Mouse (Mus musculus) heart, postnatal 0 days (tissue): ENCODE data around the gene Col4a2.

Experiments
- CTCF ChIP-seq: IDR thresholded peaks from 2 replicates; pipeline ENCODE4 v1.5.1; 2016; ENCODE audit warnings: antibody characterized with exemption, control low read depth, low read depth
- EP300 ChIP-seq: IDR thresholded peaks from 2 replicates; pipeline ENCODE4 v1.6.1; 2016; ENCODE audit warnings: antibody characterized with exemption, low read depth

DNA sequence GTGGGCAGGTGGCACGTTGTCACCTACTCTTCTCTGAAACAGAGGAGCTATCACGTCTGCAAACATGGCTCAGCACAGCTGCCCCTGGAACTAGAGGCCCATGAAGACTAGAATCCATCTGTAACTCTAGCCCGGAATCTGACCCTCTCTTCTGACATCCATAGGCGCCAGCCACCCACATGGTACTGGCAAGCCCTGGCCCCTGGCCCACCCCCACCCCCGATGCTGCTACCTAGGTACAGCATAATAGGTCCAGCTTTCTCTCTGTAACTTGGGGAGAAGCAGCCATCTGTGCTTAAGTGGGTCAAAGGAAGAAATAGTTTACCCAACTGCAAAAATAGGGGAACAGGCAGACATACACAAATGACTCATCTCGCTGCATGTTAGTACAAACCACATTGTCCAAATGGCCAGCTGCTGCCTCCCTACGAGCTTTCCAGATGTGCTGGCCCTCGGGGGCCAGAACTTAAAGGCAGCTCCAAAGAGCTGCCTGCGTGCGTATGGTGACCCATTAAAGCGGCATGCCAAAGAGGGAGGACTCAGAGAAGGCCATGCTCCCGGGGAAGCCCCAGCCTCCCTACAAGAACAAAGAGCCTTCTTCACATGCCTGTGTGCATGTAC is 99.0 kb downstream of the Col4a2 start:
- TF ChIP-seq CTCF = no peak
- TF ChIP-seq EP300 = peak; percentile 45; the same call in 1 of the 2 replicates
